Mouse (Mus musculus): Measurements from ENCODE around the gene Mycbp2. TPM values are rescaled to one million over a fixed set of nuclear protein-coding genes. Genes with fewer than 3 reads are reported as not detected.

Gene Mycbp2
- polyA plus RNA-seq, 1 experiment from 2014 or later, result 21.9 TPM

DNA sequence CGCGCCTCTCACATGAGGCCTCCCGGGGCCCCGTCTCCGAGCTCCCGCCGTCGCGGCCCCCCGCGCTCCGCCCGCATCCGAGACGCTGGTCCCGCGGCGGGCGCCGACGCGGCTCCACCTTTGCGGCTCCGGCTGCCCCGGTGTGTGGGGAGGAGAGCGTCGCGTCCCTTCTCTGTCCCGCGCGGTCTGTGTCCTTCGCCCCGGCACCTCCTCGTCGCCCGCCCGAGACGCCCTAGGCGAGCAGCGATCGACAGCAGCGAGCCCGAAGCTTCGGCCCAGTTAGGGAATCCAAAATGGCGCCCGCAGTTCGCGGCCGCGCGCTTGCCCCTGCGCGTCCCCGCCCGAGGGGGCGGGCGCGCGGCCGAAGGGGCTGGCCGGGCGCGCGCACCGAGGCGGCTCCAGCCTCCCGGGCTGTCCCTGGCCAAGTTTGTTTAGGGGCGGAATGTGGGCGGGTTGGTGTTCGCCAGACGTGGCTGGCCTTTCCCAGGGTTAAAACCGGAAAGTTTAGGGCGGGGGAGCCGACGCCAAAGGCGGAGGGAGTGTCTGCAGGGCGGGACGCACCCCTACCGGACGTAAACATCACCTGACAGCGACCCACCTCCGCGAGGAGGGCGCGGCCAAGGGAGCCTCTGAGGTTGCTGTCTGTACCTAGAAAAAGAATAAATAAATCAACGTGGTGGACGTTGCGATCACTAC lies 247.2 kb downstream of the Mycbp2 start, which contains the start of gene Fbxl3:
TSS of gene Fbxl3 (minus strand) at position 329 of the 696 bp plus-strand sequence.
- Histone ChIP-seq H3K9me3 (no peaks in the 10 kb centered on the region), H3K4me3 (replicated peaks) (peak within 1 kb of the TSS; percentile 85)
- WGBS, result under 1% methylated on average over 88 of the region's 88 CpGs

DNA sequence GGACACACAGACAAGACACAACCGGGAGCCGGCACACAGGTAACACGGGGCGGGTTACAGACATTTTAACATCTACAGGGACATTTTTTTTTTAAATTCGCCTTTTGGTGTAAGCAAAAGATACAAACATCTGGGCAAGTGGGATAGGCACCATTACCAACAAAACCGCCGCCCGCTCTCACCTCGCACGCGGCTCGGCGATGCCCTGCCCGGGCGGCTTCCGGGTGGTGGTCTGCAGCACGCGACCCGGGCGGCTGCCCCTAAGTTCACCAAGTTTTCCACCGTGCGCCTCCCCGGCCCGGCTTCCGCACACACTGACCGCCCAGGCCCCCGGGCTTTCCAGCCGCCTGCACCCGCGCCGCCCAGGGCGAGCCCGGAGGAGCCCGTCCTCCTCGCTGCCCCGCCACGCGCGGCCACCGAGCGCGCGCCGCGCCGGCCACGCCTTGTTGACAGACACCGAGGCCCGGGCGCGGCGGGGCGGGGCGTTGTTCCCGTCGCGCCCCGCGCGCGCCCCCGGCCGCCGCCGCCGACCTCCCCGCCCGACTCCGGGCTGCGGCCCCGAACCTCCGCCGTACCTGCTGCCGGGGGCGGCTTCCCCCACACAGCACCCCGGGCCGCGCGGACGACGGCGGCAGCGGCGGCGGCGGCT lies 247.9 kb downstream of the Mycbp2 start:
- peaks cover 18% of the 10 kb centered on the region for H3K4me1 ChIP-seq
- peak overlapping the region; percentile 93 for H3K9ac ChIP-seq
- WGBS, result under 1% methylated on average over 69 of the region's 86 CpGs
- H3K9me3 ChIP-seq, result no peaks in the 10 kb centered on the region
- H3K27me3 ChIP-seq (replicated peaks), result no peaks in the 10 kb centered on the region
- peak overlapping the region; percentile 59 for H3K4me2 ChIP-seq
- H3K36me3 ChIP-seq, result 0 out of 2 replicates have a peak, but pooled peaks cover 3% of the 10 kb centered on the region
- peak overlapping the region; percentile 99 for H3K27ac ChIP-seq
- ATAC-seq (ENCODE audit: insufficient read depth, low FRiP score, low read depth), result peak; percentile 84
- peak overlapping the region; percentile 85 for H3K4me3 ChIP-seq (replicated peaks)

More for the DNA sequence above, 247.2 kb downstream of the Mycbp2 start, which contains the start of gene Fbxl3:
- Histone ChIP-seq H3K4me1 (peaks cover 16% of the 10 kb centered on the region), H3K27me3 (replicated peaks) (no peaks in the 10 kb centered on the region), H3K4me2 (peak within 1 kb of the TSS; percentile 59), H3K36me3 (0 out of 2 replicates have a peak, but pooled peaks cover 3% of the 10 kb centered on the region), H3K27ac (peak within 1 kb of the TSS; percentile 99), H3K9ac (peak within 1 kb of the TSS; percentile 93)
- ATAC-seq (ENCODE audit: insufficient read depth, low FRiP score, low read depth), result peak; percentile 94

DNA sequence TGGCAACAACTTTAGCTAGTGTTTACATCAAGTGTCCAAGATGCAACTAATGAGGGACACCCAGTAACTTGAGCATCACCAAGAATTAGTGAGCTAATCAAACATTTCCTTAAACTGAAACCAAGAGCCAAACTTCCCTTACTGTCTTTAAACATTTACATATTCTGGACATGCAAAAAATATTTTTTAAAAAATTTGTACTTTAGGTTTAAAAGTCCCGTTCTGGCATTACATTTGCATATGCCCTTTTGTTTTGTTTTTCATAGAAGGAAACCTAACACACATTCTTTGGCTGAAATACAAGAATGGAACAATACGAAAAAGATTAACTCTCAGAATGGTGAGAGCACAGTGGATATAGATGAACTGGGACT lies 248.4 kb downstream of the Mycbp2 start:
- WGBS, result 1% methylated on average over 2 of the region's 2 CpGs
- ATAC-seq (ENCODE audit: insufficient read depth, low FRiP score, low read depth), result no peak
- no peaks in the 10 kb centered on the region for H3K27me3 ChIP-seq (replicated peaks)

DNA sequence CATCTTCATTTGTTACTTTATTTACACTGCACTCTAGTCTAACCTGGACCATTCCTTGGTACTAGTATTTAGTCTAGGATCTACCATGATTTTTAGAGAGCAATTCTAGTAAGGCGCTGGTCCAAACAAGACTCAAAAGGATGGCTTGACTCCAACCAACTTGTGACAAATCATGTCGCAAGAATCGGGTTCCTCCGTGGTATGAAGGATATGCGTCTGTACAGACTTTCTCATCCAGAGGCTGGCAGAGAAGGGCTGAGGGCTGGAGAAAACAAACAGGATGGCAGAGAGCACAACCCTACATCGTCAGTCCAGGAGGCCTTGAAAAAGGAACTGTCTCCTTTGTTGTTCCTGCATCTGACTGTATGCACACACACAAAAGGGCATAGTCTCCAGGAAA lies 250.0 kb downstream of the Mycbp2 start:
- Histone ChIP-seq H3K9ac (no peak overlapping the region), H3K36me3 (0 out of 2 replicates have a peak, but pooled peaks cover 3% of the 10 kb centered on the region), H3K4me2 (no peak overlapping the region), H3K9me3 (no peaks in the 10 kb centered on the region), H3K27ac (no peak overlapping the region), H3K27me3 (replicated peaks) (no peaks in the 10 kb centered on the region), H3K4me1 (peaks cover 22% of the 10 kb centered on the region), H3K4me3 (replicated peaks) (no peak overlapping the region)
- WGBS, result 71% methylated on average over 6 of the region's 6 CpGs
- ATAC-seq (ENCODE audit: insufficient read depth, low FRiP score, low read depth), result no peak

More for the DNA sequence above, 248.4 kb downstream of the Mycbp2 start:
- Histone ChIP-seq H3K9ac (peak overlapping the region; percentile 68; the same call in 1 of the 2 replicates), H3K36me3 (0 out of 2 replicates have a peak, but pooled peaks cover 3% of the 10 kb centered on the region), H3K4me1 (peaks cover 19% of the 10 kb centered on the region), H3K4me2 (peak overlapping the region; percentile 59), H3K27ac (peak overlapping the region; percentile 99), H3K9me3 (no peaks in the 10 kb centered on the region), H3K4me3 (replicated peaks) (peak overlapping the region; percentile 85)

DNA sequence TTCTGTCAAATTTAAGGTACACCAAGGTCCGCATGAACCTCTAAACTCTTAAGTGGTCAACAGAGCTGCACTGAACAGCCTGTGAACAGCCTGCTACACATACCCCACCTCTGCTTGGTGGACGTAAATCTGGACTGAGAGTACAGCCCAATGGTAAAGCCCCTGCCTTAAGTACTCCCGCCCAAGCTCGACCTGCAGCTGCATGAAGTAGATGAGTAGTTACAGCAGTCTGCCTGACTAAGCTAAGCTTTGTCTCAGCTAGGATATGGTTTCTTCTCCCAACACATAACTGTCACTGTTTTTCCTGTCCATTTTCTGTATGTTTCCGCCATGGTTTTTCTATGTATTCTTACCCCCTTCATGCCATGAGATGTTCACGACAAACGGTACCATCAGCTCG lies 250.8 kb downstream of the Mycbp2 start:
- Histone ChIP-seq H3K9me3 (no peaks in the 10 kb centered on the region), H3K27me3 (replicated peaks) (no peaks in the 10 kb centered on the region), H3K4me2 (no peak overlapping the region), H3K4me1 (peaks cover 21% of the 10 kb centered on the region), H3K9ac (no peak overlapping the region), H3K27ac (no peak overlapping the region), H3K36me3 (0 out of 2 replicates have a peak, but pooled peaks cover 4% of the 10 kb centered on the region), H3K4me3 (replicated peaks) (no peak overlapping the region)
- ATAC-seq (ENCODE audit: insufficient read depth, low FRiP score, low read depth), result no peak
- 91% methylated on average over 8 of the region's 8 CpGs for WGBS

DNA sequence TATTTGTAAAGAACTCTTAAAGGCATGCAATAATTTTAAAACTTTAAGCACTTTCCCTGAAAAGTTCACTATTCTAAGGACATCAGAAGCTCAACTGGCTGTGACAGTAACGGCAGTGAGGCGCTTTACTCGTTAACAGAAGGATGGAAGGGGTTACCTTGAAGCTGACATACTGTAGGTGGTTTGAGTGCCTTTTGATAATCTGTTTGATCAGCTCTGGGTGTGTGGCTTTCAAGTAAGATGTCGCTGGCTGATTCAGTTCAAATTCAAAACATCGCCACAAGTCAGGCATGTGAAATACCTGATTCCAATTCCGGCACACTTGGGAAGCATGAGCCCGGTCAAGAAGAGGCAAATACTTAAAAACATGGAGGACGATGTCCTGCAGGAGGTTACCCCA lies 251.6 kb downstream of the Mycbp2 start:
- Histone ChIP-seq H3K4me2 (no peak overlapping the region), H3K27ac (no peak overlapping the region), H3K4me1 (peaks cover 18% of the 10 kb centered on the region), H3K36me3 (0 out of 2 replicates have a peak, but pooled peaks cover 6% of the 10 kb centered on the region), H3K9me3 (no peaks in the 10 kb centered on the region), H3K9ac (no peak overlapping the region), H3K27me3 (replicated peaks) (no peaks in the 10 kb centered on the region), H3K4me3 (replicated peaks) (no peak overlapping the region)
- WGBS, result 89% methylated on average over 8 of the region's 8 CpGs
- no peak for ATAC-seq (ENCODE audit: insufficient read depth, low FRiP score, low read depth)

DNA sequence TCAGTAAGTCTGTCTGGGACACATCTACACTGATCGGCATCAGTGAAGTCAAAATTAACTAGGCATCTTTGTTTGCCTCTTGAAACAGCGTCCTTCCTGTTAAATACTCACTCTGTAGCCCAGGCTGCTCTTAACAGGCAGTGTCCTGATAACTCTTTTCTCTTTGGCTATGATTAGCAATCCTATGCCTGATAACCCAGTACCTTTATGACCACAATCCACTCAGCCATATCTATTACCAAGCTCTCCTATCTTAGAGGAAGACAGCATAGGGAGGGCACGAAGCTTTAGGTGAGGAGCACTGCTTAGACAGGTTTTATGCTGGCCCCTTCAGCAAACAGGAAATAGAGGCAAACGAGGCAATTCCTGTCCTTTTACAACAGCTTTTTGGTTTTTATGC lies 252.9 kb downstream of the Mycbp2 start:
- Histone ChIP-seq H3K9me3 (no peaks in the 10 kb centered on the region), H3K36me3 (0 out of 2 replicates have a peak, but pooled peaks cover 7% of the 10 kb centered on the region), H3K4me2 (no peak overlapping the region), H3K27me3 (replicated peaks) (no peaks in the 10 kb centered on the region), H3K27ac (no peak overlapping the region), H3K4me1 (peaks cover 18% of the 10 kb centered on the region), H3K9ac (no peak overlapping the region), H3K4me3 (replicated peaks) (no peak overlapping the region)
- ATAC-seq (ENCODE audit: insufficient read depth, low FRiP score, low read depth), result no peak
- 56% methylated on average over 4 of the region's 4 CpGs for WGBS

DNA sequence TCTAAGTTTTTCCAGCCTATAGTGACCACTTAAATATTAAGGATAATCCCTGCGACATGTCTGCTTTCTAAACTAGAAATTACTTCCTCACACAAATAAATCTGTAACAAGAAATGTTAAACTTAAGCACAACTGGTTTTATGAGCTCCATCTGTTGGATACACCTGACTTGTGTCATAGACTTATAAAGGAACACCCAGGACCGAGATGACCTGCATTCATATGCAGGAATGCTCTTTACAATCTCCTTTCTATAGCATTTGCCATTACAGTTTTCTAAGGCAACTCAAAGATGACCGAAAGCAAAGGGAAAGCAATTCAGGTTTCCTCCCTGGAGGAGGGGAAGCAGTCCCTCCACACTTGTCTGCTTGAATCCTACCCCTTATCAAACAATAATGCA lies 253.4 kb downstream of the Mycbp2 start:
- no peaks in the 10 kb centered on the region for H3K27me3 ChIP-seq (replicated peaks)
- H3K4me3 ChIP-seq (replicated peaks), result no peak overlapping the region
- H3K4me1 ChIP-seq, result peaks cover 18% of the 10 kb centered on the region
- H3K4me2 ChIP-seq, result no peak overlapping the region
- H3K36me3 ChIP-seq, result 0 out of 2 replicates have a peak, but pooled peaks cover 8% of the 10 kb centered on the region
- no peak overlapping the region for H3K9ac ChIP-seq
- WGBS, result 85% methylated on average over 3 of the region's 3 CpGs
- H3K27ac ChIP-seq, result no peak overlapping the region
- H3K9me3 ChIP-seq, result no peaks in the 10 kb centered on the region
- ATAC-seq (ENCODE audit: insufficient read depth, low FRiP score, low read depth), result no peak

DNA sequence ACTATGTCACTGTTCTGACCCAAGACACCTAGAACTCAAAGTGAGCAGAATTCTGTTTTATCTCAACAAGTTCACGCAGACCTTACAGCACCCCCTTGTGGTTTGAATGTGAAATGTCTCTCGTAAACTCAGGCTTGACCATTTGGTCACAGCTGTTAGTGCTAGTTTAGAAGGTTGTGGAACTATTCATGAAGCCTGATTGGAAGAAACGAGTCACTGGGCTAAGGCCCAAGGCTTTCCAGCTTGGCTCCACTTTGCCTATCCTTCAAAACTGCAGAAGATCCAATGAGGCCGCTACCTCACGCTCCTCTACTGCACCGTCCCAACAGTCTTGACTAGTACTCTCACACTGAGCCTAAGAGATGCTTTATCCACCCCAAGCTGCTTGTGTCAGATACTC lies 258.0 kb downstream of the Mycbp2 start:
- no peaks in the 10 kb centered on the region for H3K27me3 ChIP-seq (replicated peaks)
- no peak overlapping the region for H3K4me3 ChIP-seq (replicated peaks)
- no peaks in the 10 kb centered on the region for H3K9me3 ChIP-seq
- peak; percentile 11 for ATAC-seq (ENCODE audit: insufficient read depth, low FRiP score, low read depth)
- H3K36me3 ChIP-seq, result peaks cover 23% of the 10 kb centered on the region
- 66% methylated on average over 6 of the region's 6 CpGs for WGBS
- no peak overlapping the region for H3K9ac ChIP-seq
- no peak overlapping the region for H3K4me2 ChIP-seq
- peaks cover 8% of the 10 kb centered on the region; the same call in 1 of the 2 replicates for H3K4me1 ChIP-seq
- no peak overlapping the region for H3K27ac ChIP-seq

DNA sequence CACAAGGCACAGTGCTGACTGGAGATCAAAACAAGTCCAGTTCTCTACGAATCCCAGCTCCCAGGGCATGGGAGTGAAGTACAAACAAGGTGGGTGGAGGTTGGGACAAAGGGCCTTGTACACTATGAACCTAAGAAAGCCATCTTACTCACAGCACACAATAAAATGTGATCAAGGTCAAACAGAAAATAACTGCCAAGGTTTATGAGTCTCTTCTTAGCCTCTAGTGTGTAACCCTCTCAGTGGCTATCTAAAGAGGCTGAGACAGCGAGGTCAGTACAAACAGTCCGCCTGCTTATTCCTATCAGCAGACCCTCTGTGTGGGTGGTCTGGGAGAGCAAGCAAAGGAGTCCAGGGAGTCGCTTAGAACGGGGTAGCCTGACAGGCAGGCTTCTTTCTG lies 258.8 kb downstream of the Mycbp2 start:
- no peak overlapping the region for H3K27ac ChIP-seq
- 65% methylated on average over 5 of the region's 5 CpGs for WGBS
- H3K9ac ChIP-seq, result no peak overlapping the region
- H3K9me3 ChIP-seq, result no peaks in the 10 kb centered on the region
- no peak for ATAC-seq (ENCODE audit: insufficient read depth, low FRiP score, low read depth)
- H3K36me3 ChIP-seq, result peaks cover 27% of the 10 kb centered on the region
- no peak overlapping the region for H3K4me2 ChIP-seq
- H3K4me1 ChIP-seq, result peaks cover 8% of the 10 kb centered on the region; the same call in 1 of the 2 replicates
- H3K27me3 ChIP-seq (replicated peaks), result no peaks in the 10 kb centered on the region
- no peak overlapping the region for H3K4me3 ChIP-seq (replicated peaks)

DNA sequence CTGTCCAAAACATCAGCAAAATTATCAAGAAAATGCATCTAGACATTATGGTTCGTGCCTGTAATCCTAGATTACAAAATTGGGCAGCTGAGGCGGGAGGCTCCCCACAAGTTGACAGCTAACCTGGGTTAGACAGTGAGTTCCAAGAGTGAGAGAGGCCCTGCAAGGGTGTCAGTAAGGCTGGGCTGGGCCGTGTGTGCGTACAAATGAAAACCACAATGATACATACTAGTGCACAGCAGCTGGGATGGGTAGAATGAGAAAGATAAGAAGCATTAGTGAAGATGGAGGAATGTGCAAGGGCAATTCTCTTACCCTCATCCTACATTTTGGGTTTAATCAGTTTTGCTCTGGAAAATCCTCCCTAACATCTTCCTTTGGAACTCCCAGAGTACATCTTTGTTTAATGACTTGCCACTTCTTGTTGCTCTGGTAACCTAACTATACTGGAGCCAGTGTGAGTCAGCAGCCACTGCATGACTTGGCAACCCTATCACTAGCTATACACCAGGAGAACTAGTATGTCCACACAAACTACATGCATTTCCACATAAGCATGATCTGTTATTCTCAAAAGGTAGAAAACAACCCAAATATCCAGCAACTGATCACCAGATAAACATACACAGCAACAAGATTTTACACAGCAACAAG lies 259.8 kb downstream of the Mycbp2 start:
- Histone ChIP-seq H3K9me3 (no peaks in the 10 kb centered on the region), H3K4me2 (no peak overlapping the region), H3K27ac (no peak overlapping the region), H3K36me3 (peaks cover 30% of the 10 kb centered on the region), H3K27me3 (replicated peaks) (no peaks in the 10 kb centered on the region), H3K4me1 (peaks cover 3% of the 10 kb centered on the region; the same call in 1 of the 2 replicates), H3K4me3 (replicated peaks) (no peak overlapping the region), H3K9ac (no peak overlapping the region)
- ATAC-seq (ENCODE audit: insufficient read depth, low FRiP score, low read depth), result peak; percentile 88
- WGBS, result 80% methylated on average over 4 of the region's 4 CpGs
